In the genomic region with DNA sequence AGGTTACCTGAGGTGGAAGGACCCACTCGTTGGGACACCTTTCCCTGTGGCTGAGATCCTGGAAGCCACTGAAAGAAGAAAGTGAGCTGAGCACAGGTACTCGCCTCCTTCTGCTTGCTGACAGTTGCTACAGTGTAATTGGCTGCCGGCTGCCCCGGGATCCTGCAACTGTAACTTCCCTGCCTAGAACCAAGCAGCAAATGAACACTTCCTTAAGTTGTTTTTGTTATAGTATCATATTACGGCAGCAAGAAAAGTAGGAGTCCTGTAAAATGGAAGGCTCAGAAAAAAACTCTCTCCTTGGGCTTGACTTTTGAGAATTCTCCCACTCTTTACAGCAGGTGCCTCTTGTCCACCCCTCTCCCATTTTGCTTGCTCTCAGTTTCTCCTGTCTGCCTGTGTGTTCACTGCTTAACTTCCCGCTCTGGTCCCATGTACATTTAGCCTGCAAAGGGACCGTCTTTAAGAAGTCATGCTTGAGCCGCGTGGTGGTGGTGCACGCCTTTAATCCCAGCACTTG, we compare ENCODE assay signal across 1 mouse cellular context.
TF ChIP-seq lines count a peak whose summit lies in the region.

No protein-coding gene starts in this region.

TF ChIP-seq in myocyte, 11 proteins besides CTCF, POLR2A, EP300 and RAD21 (continued from another document):
- TF ChIP-seq TCF3 (IDR thresholded peaks at IDR 0.05; ENCODE audit: insufficient read length, low read depth) (no peak), USF1 (IDR thresholded peaks at IDR 0.05; ENCODE audit: low read depth) (no peak), MYOG (IDR thresholded peaks at IDR 0.05; ENCODE audit: control insufficient read depth in 1 of 3, insufficient read depth in 1 of 3, insufficient read length in 2 of 3, low read depth in 2 of 3) (no peak)
